Mouse (Mus musculus) embryonic facial prominence, embryonic 13.5 days (tissue): ENCODE measurements around the gene Insc. TPM values are rescaled to one million over a fixed set of nuclear protein-coding genes. Genes with fewer than 3 reads are reported as not detected.
A peak's percentile ranks its signal among the peaks of the same experiment; 100 is the strongest.

Source experiments
- ATAC-seq: fragments of 200-750 bp; cut with Nextera tagmentation; 2 replicates; pipeline ENCODE4 v1.8.0; 2017; ENCODE audit warnings: low read depth; ENCODE audit not compliant: insufficient number of reproducible peaks, insufficient read depth, low FRiP score, low TSS enrichment
- H3K27ac ChIP-seq: fragments of 300-500 bp; sonication (generic); 2 replicates; pipeline ENCODE4 v1.5.1; 2015; ENCODE audit warnings: moderate library complexity, mild to moderate bottlenecking, inconsistent platforms
- H3K27me3 ChIP-seq: fragments of 300-500 bp; sonication (generic); 2 replicates; pipeline ENCODE4 v1.6.1; 2015; ENCODE audit warnings: mild to moderate bottlenecking, inconsistent platforms
- H3K36me3 ChIP-seq: fragments of 300-500 bp; sonication (generic); 2 replicates; pipeline ENCODE4 v1.6.1; 2015; ENCODE audit warnings: mild to moderate bottlenecking, inconsistent platforms
- H3K4me1 ChIP-seq: fragments of 300-500 bp; sonication (generic); 2 replicates; pipeline ENCODE4 v1.6.1; 2015; ENCODE audit warnings: inconsistent platforms
- H3K4me2 ChIP-seq: fragments of 300-500 bp; sonication (generic); 2 replicates; pipeline ENCODE4 v1.6.1; 2015; ENCODE audit warnings: moderate library complexity, mild to moderate bottlenecking, inconsistent platforms
- H3K4me3 ChIP-seq: fragments of 300-500 bp; sonication (generic); 2 replicates; pipeline ENCODE4 v1.5.1; 2015; ENCODE audit warnings: mild to moderate bottlenecking, inconsistent platforms
- H3K9ac ChIP-seq: fragments of 300-500 bp; sonication (generic); 2 replicates; pipeline ENCODE4 v1.6.1; 2015; ENCODE audit warnings: mild to moderate bottlenecking, inconsistent platforms
- H3K9me3 ChIP-seq: fragments of 300-500 bp; sonication (generic); 2 replicates; pipeline ENCODE4 v1.6.1; 2016; ENCODE audit warnings: inconsistent platforms
- WGBS: fragments of 180-500 bp; shearing (Covaris S2); methylation state at CpG from one replicate; pipeline ENCODE4 v1.1.7; 2015; ENCODE audit warnings: mixed read lengths; 5-methylcytosine and 5-hydroxymethylcytosine counted together
- polyA plus RNA-seq: library from polyadenylated mRNA; unstranded; fragments of >200 nt; fragmentation: Nextera tagmentation; extraction: Ambion mirVana; gene quantifications from 2 replicates; pipeline ENCODE4 v1.2.1, GENCODE M21; 2015

Gene Insc
- polyA plus RNA-seq, 1 experiment from 2014 or later: 5.9 TPM

DNA sequence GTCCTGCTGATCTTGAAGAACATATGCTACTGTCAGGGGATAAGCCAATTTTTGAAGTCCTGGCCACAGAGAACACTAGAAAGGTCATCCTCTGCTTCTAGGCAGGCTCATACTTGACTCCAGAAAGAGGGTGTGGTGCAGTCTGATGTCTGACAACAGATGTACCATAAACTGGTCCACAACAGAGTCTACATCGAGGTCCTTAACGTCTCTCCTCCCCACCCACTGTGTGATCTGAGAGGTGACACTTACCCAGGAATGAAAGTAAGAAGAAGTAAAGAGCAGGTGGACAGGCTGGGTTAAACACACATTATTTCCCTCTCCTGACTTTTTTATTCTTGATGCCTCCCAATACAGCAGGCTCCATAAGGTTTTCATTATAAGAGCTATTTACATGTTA lies 50.9 kb downstream of the Insc start:
- Histone ChIP-seq H3K27me3 (no peaks in the 10 kb centered on the region), H3K9me3 (no peaks in the 10 kb centered on the region), H3K4me3 (no peak overlapping the region), H3K27ac (no peak overlapping the region), H3K36me3 (no peaks in the 10 kb centered on the region), H3K4me2 (no peak overlapping the region), H3K9ac (no peak overlapping the region), H3K4me1 (0 out of 2 replicates have a peak, but pooled peaks cover 8% of the 10 kb centered on the region)
- ATAC-seq: no peak
- 71% methylated on average over 2 of the region's 2 CpGs for WGBS

- no peak overlapping the region for H3K4me2 ChIP-seq
- no peaks in the 10 kb centered on the region for H3K4me1 ChIP-seq
- no peaks in the 10 kb centered on the region for H3K36me3 ChIP-seq
- WGBS: 81% methylated on average over 8 of the region's 8 CpGs
- no peak for ATAC-seq
- no peak overlapping the region for H3K27ac ChIP-seq
- no peak overlapping the region for H3K9ac ChIP-seq
- no peak overlapping the region for H3K4me3 ChIP-seq
- no peaks in the 10 kb centered on the region for H3K27me3 ChIP-seq
- H3K9me3 ChIP-seq: no peaks in the 10 kb centered on the region
Measured at GRCm38 (mm10) chr7:114802576-114802975, 59.1 kb downstream of the Insc start.

GRCm38 (mm10) chr7:114805311-114805710 lies 61.8 kb downstream of the Insc start:
- no peaks in the 10 kb centered on the region for H3K27me3 ChIP-seq
- no peaks in the 10 kb centered on the region for H3K36me3 ChIP-seq
- no peak overlapping the region for H3K4me3 ChIP-seq
- no peak for ATAC-seq
- no peak overlapping the region for H3K9ac ChIP-seq
- no peaks in the 10 kb centered on the region for H3K9me3 ChIP-seq
- H3K4me1 ChIP-seq: no peaks in the 10 kb centered on the region
- no peak overlapping the region for H3K4me2 ChIP-seq
- WGBS: 86% methylated on average over 2 of the region's 2 CpGs
- no peak overlapping the region for H3K27ac ChIP-seq

DNA sequence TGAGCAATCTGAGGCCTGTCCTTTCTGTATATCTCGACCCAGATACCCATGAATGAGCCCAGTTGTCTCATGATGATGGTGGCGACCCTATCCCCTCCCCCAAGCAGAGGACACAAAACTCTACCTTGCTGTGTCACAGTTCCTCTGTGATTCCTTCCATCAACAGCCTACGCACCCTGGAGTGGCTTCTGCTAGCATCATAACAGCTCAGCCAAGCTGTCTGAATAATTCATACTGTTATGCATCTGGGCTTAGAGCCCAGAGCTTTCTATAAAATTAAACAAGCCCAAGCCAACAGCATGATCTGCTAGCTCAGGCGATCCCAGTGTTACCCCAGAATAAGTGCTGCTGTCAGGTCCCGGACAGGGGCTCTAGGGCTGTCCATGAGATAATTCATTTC lies 63.8 kb downstream of the Insc start:
- no peak for ATAC-seq
- WGBS: 74% methylated on average over 5 of the region's 5 CpGs
- H3K27ac ChIP-seq: no peak overlapping the region

DNA sequence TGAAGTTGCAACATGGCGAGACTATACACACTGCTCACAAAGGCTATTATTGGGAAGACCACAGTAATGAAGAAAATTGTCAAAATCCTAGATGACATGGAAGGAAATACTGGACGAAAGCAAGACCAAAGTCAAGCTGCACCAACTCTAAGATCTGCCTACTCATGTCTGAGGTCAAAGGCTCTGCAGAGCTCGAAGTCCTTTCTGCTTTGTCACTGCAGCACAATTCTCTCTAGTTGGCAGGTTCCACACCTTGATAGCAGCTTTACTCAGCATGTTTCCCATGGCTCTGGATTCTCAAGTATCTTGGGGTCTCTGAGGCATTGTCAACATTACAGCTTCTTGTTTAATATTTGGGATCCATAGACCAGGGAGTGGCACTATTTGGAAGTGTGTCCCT lies 64.8 kb downstream of the Insc start:
- Histone ChIP-seq H3K4me1 (no peaks in the 10 kb centered on the region), H3K4me2 (no peak overlapping the region), H3K4me3 (no peak overlapping the region), H3K27ac (no peak overlapping the region), H3K9me3 (no peaks in the 10 kb centered on the region), H3K27me3 (no peaks in the 10 kb centered on the region), H3K36me3 (no peaks in the 10 kb centered on the region), H3K9ac (no peak overlapping the region)
- WGBS: 82% methylated on average over 3 of the region's 3 CpGs
- no peak for ATAC-seq

More for the DNA sequence above, 63.8 kb downstream of the Insc start:
- Histone ChIP-seq H3K27me3 (no peaks in the 10 kb centered on the region), H3K4me3 (no peak overlapping the region), H3K9me3 (no peaks in the 10 kb centered on the region), H3K4me2 (no peak overlapping the region), H3K36me3 (no peaks in the 10 kb centered on the region), H3K9ac (no peak overlapping the region), H3K4me1 (no peaks in the 10 kb centered on the region)

DNA sequence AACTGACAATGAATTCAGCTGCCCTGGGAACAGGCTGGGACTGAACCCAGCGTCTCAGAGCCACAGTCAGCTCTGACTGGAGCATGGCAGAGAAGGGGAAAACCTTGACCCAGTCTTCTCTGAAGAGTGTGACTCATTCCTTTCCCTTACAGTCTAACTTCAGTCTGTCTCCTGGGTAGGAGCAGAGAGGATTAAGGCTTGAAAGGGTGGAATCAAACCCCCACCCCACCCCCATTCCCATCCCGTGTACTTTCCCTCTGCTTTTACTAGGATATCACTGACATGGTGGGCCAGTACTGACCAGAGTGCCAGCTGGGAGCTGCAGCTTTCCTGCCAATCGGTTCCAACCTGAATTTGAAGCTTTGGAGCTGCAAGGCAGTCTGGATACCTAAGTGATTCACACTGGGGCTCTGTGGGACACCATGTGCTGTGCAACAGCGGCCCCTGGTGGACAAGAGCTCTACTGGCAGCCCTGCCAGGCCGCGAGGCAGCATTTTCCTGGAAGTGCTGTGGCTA lies 73.9 kb downstream of the Insc start:
- Histone ChIP-seq H3K4me1 (peaks cover 7% of the 10 kb centered on the region; the same call in 1 of the 2 replicates), H3K4me3 (no peak overlapping the region), H3K4me2 (no peak overlapping the region), H3K36me3 (no peaks in the 10 kb centered on the region), H3K27ac (no peak overlapping the region), H3K9me3 (no peaks in the 10 kb centered on the region), H3K27me3 (peaks cover 10% of the 10 kb centered on the region), H3K9ac (no peak overlapping the region)
- peak; percentile 79 for ATAC-seq
- 9% methylated on average over 6 of the region's 6 CpGs for WGBS

- H3K36me3 ChIP-seq: no peaks in the 10 kb centered on the region
- H3K9me3 ChIP-seq: no peaks in the 10 kb centered on the region
- no peak overlapping the region for H3K9ac ChIP-seq
- H3K4me2 ChIP-seq: no peak overlapping the region
- no peak overlapping the region for H3K27ac ChIP-seq
- no peak overlapping the region for H3K4me3 ChIP-seq
- ATAC-seq: no peak
- 34% methylated on average over 5 of the region's 5 CpGs for WGBS
- H3K27me3 ChIP-seq: peaks cover 10% of the 10 kb centered on the region
- peaks cover 7% of the 10 kb centered on the region; the same call in 1 of the 2 replicates for H3K4me1 ChIP-seq
Measured at GRCm38 (mm10) chr7:114817879-114818278, 74.4 kb downstream of the Insc start.

GRCm38 (mm10) chr7:114818351-114818750 lies 74.9 kb downstream of the Insc start:
- no peak overlapping the region for H3K4me3 ChIP-seq
- peaks cover 10% of the 10 kb centered on the region for H3K27me3 ChIP-seq
- H3K36me3 ChIP-seq: no peaks in the 10 kb centered on the region
- H3K27ac ChIP-seq: no peak overlapping the region
- 77% methylated on average over 3 of the region's 3 CpGs for WGBS
- no peak overlapping the region for H3K4me2 ChIP-seq
- no peak overlapping the region for H3K9ac ChIP-seq
- ATAC-seq: no peak
- H3K4me1 ChIP-seq: peaks cover 7% of the 10 kb centered on the region; the same call in 1 of the 2 replicates
- no peaks in the 10 kb centered on the region for H3K9me3 ChIP-seq

- Histone ChIP-seq H3K27me3 (peaks cover 10% of the 10 kb centered on the region), H3K4me1 (peaks cover 7% of the 10 kb centered on the region; the same call in 1 of the 2 replicates), H3K4me2 (no peak overlapping the region), H3K4me3 (no peak overlapping the region), H3K36me3 (no peaks in the 10 kb centered on the region), H3K9me3 (no peaks in the 10 kb centered on the region), H3K9ac (no peak overlapping the region), H3K27ac (no peak overlapping the region)
- 73% methylated on average over 8 of the region's 8 CpGs for WGBS
- ATAC-seq: no peak
Measured at GRCm38 (mm10) chr7:114818836-114819235, 75.3 kb downstream of the Insc start.

GRCm38 (mm10) chr7:114822736-114823135 lies 79.2 kb downstream of the Insc start:
- H3K27me3 ChIP-seq: peaks cover 7% of the 10 kb centered on the region
- H3K4me1 ChIP-seq: no peaks in the 10 kb centered on the region
- WGBS: 78% methylated on average over 2 of the region's 2 CpGs
- no peak overlapping the region for H3K27ac ChIP-seq
- no peak overlapping the region for H3K4me3 ChIP-seq
- no peaks in the 10 kb centered on the region for H3K36me3 ChIP-seq
- H3K4me2 ChIP-seq: no peak overlapping the region
- ATAC-seq: no peak
- H3K9ac ChIP-seq: no peak overlapping the region
- H3K9me3 ChIP-seq: no peaks in the 10 kb centered on the region

DNA sequence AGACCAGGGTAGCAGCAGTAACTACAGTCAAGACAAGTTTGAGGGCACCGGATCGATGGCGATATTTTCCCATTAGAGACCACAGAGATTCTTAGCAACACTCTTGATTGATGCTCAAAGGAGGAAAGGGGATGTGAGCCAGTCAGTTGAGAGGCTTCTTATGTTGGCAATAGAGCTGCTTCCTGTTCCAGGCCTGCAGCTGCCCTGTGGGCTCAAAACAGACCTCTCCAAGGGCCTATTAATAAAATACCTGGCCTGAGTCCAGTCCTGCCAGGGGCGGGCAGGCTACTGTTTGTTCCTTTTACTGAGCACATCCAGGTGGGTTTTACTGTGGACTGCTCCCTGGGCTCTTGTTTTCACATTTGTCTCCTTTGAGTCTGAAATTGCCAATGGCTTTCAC lies 83.9 kb downstream of the Insc start:
- Histone ChIP-seq H3K4me1 (no peaks in the 10 kb centered on the region), H3K4me2 (no peak overlapping the region), H3K27me3 (no peaks in the 10 kb centered on the region; the same call in 1 of the 2 replicates), H3K27ac (no peak overlapping the region), H3K9ac (no peak overlapping the region), H3K36me3 (no peaks in the 10 kb centered on the region), H3K9me3 (no peaks in the 10 kb centered on the region), H3K4me3 (no peak overlapping the region)
- ATAC-seq: no peak
- 69% methylated on average over 4 of the region's 4 CpGs for WGBS

DNA sequence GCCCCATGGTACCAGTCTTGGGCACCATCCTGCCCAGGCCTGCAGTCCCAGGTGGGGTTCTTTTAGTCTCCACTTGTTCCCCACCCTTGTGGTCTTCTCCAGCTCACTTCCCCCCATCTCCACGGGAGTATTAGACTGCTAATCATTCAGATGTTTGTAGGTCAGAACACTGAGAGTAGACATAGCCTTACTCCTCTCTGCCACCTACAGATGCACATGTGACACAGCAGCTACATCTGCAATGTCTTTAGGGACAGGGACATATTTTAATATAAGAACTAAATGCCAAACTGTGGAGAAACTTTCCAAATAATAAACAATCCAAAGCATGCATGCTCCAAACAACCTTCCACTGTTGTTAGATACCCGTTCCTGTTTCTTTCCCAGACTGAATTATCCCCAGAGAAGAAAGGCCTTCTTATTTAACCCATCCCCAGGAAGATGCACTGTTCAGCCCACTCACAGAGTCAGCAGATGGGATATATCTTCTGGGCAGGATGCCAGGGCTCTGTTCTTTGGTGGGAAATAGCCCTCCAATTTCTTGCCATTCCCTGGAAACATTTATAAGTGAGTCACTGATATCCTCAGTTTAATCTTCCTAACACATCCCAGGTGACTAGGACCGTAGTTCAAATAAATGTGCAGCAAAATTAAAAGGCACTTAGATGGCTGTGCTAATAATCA lies 88.9 kb downstream of the Insc start:
- no peak overlapping the region for H3K4me3 ChIP-seq
- H3K4me2 ChIP-seq: no peak overlapping the region
- no peaks in the 10 kb centered on the region for H3K9me3 ChIP-seq
- no peaks in the 10 kb centered on the region for H3K36me3 ChIP-seq
- H3K27me3 ChIP-seq: no peaks in the 10 kb centered on the region; the same call in 1 of the 2 replicates
- no peak for ATAC-seq
- 40% methylated on average over 3 of the region's 3 CpGs for WGBS
- H3K9ac ChIP-seq: no peak overlapping the region
- no peaks in the 10 kb centered on the region for H3K4me1 ChIP-seq
- H3K27ac ChIP-seq: no peak overlapping the region
